Mouse (Mus musculus): ENCODE data around the gene Cstf3. TPM values are rescaled to one million over a fixed set of nuclear protein-coding genes. Genes with fewer than 3 reads are reported as not detected.
"Not testable (repeated sequence)": the region's sequence is repeated elsewhere in the genome, so short reads cannot be mapped to it uniquely, and the experiment has no call there.

Cstf3 gene
- total RNA-seq (2022) = 10 to 100 TPM in 3 of 4 experiments, 1 to 10 TPM in 1; 8.9 to 15.3 (median 12.2) TPM

DNA sequence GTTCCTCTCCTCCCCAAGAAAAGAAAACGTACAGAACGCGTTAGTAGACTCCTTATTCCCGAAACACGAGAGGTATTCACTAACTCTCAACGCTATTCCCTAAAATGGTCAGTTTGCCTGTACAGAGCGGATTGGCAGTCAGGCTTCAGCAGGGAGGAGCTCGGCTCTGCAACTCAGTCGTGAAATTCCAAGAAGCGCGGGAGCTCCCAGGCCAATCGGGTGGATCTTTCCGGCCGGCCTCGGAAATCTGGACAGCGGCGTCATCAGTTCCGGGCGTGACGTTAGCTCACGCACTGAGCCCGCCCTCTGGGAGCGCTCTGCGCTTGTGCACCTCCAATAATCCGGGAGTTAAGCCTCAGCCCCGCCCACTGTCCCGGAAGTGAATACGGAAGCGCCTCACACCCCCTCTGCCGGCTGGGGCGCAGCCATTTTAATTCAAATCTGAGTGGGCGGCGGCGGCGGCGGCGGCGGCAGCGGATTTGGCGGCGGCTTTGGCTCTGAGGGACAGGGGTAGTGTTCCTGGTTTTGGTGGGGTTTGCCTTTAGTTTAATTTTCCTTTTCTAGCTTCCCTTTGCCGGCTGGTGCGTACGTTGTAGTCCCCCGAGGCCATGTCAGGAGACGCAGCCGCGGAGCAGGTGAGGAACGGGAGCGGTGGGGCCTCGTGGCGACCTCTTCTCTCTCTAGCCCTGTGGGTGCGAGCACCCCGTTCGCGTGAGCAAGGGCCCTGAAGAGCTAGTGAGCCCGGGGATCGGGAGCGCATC lies at the start of gene Cstf3:
TSS of gene Cstf3 (plus strand) at position 456 of the 761 bp plus-strand sequence.
- DNase-seq (ENCODE audit: low spot score) = peak; percentile 99

- DNase-seq (ENCODE audit: low spot score) = not testable (repeated sequence)
These were observed 33.6 kb upstream of the Cstf3 start for GRCm38 (mm10) chr2:104556711-104557110.

- no peak for DNase-seq (ENCODE audit: low spot score)
These were observed 32.6 kb upstream of the Cstf3 start for GRCm38 (mm10) chr2:104557722-104558121.

DNA sequence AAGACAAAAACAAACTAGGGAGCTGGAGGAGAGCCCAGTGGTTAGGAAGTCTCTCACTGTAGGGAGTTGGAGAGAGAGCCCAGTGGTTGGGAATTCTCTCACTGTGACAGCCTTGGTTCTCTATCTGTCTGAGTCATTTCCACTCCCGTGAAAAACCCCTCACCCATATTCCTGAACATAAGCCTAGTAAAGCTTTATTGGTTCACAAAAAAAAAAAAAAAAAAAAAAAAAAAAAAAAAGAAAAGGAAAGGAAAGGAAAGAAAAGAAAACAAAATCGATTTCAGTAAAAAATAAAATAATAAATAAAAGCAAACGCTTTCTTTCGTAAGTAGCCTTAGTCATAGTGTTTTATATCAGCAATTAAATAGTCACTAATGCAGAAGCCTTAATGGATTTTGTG lies 32.0 kb upstream of the Cstf3 start:
- no peak for DNase-seq (ENCODE audit: low spot score)

DNA sequence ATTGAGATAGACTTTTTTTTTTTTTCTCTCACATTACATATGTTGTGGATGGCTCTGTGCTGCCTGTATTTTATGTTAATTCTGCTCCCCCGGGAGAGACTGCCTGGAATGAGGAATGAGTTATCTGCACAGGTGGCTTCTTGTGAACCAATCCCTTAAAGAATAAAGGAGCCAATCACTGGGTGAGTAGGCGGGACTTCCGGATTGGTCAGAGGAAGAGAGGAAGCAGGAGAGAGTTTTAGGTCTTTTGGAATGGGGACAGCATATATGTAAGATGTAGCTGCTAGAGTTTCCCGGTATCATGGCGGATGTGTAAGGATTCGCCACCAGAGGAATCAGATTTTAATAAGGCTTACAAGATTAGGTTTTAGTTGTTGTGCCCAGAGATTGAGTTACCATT lies 31.4 kb upstream of the Cstf3 start:
- no peak for DNase-seq (ENCODE audit: low spot score)

GRCm38 (mm10) chr2:104559591-104560380 lies 30.5 kb upstream of the Cstf3 start:
- no peak for DNase-seq (ENCODE audit: low spot score)

DNA sequence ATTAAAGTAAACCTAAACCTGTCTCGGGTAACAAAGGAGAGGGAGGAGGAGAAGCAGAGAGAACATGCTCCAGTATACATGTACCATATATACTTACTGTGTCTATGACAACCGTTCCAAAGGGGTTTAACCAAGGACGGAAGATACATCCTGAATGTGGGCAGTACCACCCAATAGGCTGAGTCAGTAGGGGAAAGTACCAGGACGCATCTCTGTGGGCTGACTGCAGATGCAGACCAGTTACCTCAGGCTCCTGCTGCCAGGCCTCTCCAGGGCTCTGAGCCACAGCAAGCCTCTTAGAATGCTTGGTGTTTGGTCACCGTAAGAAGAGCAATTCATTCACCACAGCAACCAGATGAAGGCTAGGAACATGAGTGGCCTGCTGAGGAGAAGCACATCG lies 28.9 kb upstream of the Cstf3 start:
- no peak for DNase-seq (ENCODE audit: low spot score)

DNA sequence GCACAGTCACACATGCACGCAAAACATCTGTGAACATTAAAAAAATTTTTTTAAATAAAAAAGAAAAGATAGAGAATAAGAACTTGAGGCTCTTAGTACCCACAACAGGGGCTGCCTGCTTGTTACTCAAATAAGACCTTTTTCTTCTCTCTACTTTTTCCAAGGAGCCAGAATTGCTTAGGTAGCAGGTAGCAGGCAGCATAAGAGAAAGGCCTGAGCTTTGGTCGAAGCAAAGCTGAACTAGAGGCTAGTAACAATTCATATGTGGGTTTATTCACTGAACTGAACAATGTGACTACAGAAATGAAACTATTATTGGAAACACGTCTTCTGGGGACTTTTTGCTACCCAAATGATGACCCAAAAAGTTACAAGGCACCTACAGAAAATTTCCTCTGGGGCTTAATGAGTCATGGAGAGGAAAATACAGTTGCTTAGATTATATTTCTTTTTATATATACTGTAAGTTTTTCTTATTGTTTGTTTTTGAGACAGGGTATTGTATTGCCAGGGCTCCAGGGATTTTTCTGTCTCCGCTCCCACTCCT lies 28.3 kb upstream of the Cstf3 start:
- DNase-seq (ENCODE audit: low spot score) = no peak

DNA sequence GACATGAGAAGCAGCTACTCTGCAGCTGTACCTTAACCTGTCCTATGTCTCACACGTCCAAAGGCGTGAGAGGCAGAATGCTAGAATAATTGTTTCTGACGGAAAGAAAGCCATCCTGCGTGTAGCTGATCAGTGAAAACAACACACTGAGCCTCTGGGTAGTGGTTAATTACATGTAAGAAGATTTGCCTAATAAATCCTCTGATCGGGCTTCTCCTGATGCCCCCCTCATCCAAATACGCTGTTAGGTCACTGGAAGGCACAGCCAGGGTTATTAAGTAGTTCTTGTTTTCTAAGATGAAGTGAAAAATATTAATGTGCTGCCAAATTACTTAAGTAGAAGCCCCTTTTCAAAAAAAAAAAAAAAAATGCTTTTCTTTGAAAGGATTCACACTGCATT lies 18.3 kb upstream of the Cstf3 start:
- DNase-seq (ENCODE audit: low spot score) = no peak

- DNase-seq (ENCODE audit: low spot score) = no peak
These were observed 14.1 kb upstream of the Cstf3 start for GRCm38 (mm10) chr2:104576216-104576615.

DNA sequence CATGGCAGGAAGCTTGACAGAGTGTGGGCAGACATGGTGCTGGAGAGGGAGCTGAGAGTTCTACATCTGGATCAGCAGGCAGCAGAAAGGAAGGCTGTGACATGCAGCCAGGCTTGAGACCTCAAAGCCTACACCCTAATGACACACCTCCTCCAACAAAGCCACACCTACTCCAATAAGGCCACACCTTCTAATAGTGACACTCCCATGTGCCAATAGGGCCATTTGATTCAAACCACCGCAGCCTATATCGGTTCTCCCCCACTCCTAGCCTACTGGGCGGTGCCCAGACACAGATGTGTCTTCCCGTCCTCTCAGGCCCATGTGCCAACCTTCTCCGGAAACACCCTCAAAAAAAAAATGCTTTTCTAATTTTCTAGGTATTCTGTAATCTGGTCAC lies 12.3 kb upstream of the Cstf3 start:
- no peak for DNase-seq (ENCODE audit: low spot score)

DNA sequence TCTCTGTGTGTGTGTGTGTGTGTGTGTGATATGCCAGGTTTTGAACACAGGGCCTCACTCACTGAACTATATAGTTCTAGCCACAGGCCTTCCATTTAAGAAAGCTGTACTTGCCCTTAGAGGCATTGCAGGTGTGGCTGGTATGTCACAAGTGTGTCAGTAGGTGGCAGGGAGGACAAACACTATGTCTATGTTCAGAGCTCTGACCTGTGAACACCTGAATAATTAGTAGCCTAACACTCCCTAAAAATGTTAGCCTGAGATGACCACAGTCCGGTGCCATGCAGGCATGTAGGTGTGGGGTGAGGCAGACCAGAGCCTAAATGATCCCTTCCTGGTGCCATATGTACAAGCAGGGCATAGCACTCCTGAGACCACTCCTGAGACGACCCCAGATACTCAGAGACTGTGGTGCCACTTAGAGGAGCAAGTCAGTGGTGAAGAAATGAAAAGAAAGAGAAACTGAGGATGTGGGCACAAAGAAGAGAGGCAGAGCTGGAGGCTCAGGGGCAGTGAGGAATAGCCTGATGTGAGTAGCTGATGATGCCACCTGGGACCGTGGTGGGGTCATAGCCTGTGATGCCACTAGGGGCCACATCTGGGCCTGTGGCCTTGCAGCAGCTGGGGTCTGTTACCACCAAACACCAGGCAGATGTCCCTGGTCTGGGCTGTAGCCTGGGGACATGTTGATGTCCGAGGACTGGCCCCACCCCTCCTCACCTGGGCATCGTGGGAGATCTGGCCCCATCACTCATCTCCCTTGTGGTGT lies 11.3 kb upstream of the Cstf3 start:
- DNase-seq (ENCODE audit: low spot score) = no peak

DNA sequence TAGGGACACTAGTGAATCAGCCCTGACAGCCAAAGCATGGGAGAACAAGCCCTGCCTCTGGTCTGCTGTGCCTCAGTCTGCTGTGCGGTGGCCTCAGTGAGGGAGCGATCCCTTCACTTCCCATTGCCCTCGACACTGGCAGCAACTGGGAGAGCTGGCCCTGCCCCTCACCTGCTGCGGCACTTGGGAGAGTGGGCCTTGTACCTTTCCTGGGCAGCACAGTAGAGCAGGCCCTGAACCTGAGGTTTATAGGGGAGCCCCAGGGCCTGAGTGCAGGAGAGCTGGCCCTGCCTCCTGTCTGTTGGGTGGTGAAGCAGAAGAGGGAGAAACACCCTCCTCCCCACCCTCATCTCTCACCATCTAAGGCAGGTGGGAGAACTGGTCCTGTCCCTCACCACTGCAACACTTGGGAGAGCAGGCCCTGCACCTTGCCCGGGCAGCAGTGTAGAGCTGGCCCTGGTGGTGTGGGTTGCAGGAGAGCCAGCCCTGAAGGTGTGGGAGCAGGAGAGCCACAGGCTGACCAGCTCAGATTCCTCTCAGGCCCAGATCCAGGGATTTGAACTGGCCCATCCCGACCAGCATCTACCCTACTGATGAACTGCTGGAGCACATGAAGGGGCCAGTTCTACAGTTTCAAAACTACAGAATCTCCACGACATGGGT lies 10.4 kb upstream of the Cstf3 start:
- DNase-seq (ENCODE audit: low spot score) = no peak

GRCm38 (mm10) chr2:104581281-104581879 lies 8.9 kb upstream of the Cstf3 start:
- DNase-seq (ENCODE audit: low spot score) = peak; percentile 41

GRCm38 (mm10) chr2:104583032-104583431 lies 7.3 kb upstream of the Cstf3 start:
- no peak for DNase-seq (ENCODE audit: low spot score)

GRCm38 (mm10) chr2:104584226-104584625 lies 6.1 kb upstream of the Cstf3 start:
- DNase-seq (ENCODE audit: low spot score) = no peak

GRCm38 (mm10) chr2:104585645-104586044 lies 4.7 kb upstream of the Cstf3 start:
- DNase-seq (ENCODE audit: low spot score) = no peak

GRCm38 (mm10) chr2:104588552-104588951 lies 1.8 kb upstream of the Cstf3 start:
- no peak for DNase-seq (ENCODE audit: low spot score)

GRCm38 (mm10) chr2:104590829-104591117 lies 450 bp downstream of the Cstf3 start:
- DNase-seq (ENCODE audit: low spot score) = peak; percentile 8

DNA sequence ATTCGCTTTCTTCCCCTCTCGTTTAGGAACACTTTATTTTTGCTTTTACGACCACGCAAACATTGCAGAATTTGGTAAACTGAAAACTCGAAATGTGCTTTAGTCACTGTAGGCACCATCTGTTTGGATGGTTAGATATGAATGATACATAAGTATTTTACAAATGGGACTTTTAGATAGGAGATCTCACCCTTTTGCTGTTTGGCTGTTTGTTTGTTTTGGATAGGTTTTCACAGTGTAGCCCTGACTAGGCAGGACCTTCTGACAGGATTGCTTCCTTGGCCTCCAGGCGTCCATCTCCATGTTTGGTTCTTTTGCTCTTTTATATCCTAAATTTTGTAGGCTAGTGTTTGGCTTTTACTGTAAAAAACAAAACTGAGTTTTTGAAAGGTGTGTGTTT lies 818 bp downstream of the Cstf3 start:
- DNase-seq (ENCODE audit: low spot score) = no peak

GRCm38 (mm10) chr2:104595063-104595462 lies 4.7 kb downstream of the Cstf3 start:
- DNase-seq (ENCODE audit: low spot score) = no peak

Data from heart, adult 8-10 months (tissue).